Mouse (Mus musculus): ENCODE data around the gene Ywhag. TPM values are rescaled to one million over a fixed set of nuclear protein-coding genes. Genes with fewer than 3 reads are reported as not detected.
A peak's percentile ranks its signal among the peaks of the same experiment; 100 is the strongest.

Ywhag gene
- polyA plus RNA-seq, 1 experiment from 2014 or later, result 431 TPM

GRCm38 (mm10) chr5:135940587-135940986 is 6.2 kb upstream of the Ywhag start:
- no peak overlapping the region for H3K4me2 ChIP-seq (ENCODE audit: low read depth, low read length)
- no peak overlapping the region for H3K27ac ChIP-seq (ENCODE audit: low read depth, low read length)
- no peak overlapping the region for H3K9ac ChIP-seq (replicated peaks; ENCODE audit: low read depth, low read length)
- no peak overlapping the region for H3K4me3 ChIP-seq (ENCODE audit: low read depth, low read length)
- no peak for ATAC-seq (ENCODE audit: low read depth)
- H3K27me3 ChIP-seq (ENCODE audit: control insufficient read depth, insufficient read depth, low read length), result no peaks in the 10 kb centered on the region
- H3K4me1 ChIP-seq (ENCODE audit: control insufficient read depth, insufficient read depth, low read length), result no peaks in the 10 kb centered on the region
- 61% methylated on average over 5 of the region's 5 CpGs for WGBS
- H3K9me3 ChIP-seq (ENCODE audit: control insufficient read depth, low read length), result no peaks in the 10 kb centered on the region
- H3K36me3 ChIP-seq (ENCODE audit: control insufficient read depth, insufficient read depth, low read length), result no peaks in the 10 kb centered on the region

- no peak overlapping the region for H3K4me3 ChIP-seq (ENCODE audit: low read depth, low read length)
- H3K27me3 ChIP-seq (ENCODE audit: control insufficient read depth, insufficient read depth, low read length), result no peaks in the 10 kb centered on the region
- H3K4me2 ChIP-seq (ENCODE audit: low read depth, low read length), result no peak overlapping the region
- H3K36me3 ChIP-seq (ENCODE audit: control insufficient read depth, insufficient read depth, low read length), result peaks cover 11% of the 10 kb centered on the region; the same call in 1 of the 2 replicates
- ATAC-seq (ENCODE audit: low read depth), result no peak
- peak overlapping the region; percentile 98; the same call in 1 of the 2 replicates for H3K27ac ChIP-seq (ENCODE audit: low read depth, low read length)
- whole genome bisulfite sequencing, result 83% methylated on average over 6 of the region's 6 CpGs
- H3K9ac ChIP-seq (replicated peaks; ENCODE audit: low read depth, low read length), result no peak overlapping the region; the same call in 1 of the 2 replicates
- peaks cover 22% of the 10 kb centered on the region for H3K4me1 ChIP-seq (ENCODE audit: control insufficient read depth, insufficient read depth, low read length)
- no peaks in the 10 kb centered on the region for H3K9me3 ChIP-seq (ENCODE audit: control insufficient read depth, low read length)
These were observed 1.3 kb upstream of the Ywhag start for GRCm38 (mm10) chr5:135935641-135936190.

GRCm38 (mm10) chr5:135935176-135935523 is 734 bp upstream of the Ywhag start:
- peak overlapping the region; percentile 65 for H3K4me3 ChIP-seq (ENCODE audit: low read depth, low read length)
- WGBS, result 51% methylated on average over 7 of the region's 7 CpGs
- peaks cover 17% of the 10 kb centered on the region for H3K36me3 ChIP-seq (ENCODE audit: control insufficient read depth, insufficient read depth, low read length)
- H3K9ac ChIP-seq (replicated peaks; ENCODE audit: low read depth, low read length), result peak overlapping the region; percentile 78
- H3K27me3 ChIP-seq (ENCODE audit: control insufficient read depth, insufficient read depth, low read length), result no peaks in the 10 kb centered on the region
- peak overlapping the region; percentile 60; the same call in 1 of the 2 replicates for H3K4me2 ChIP-seq (ENCODE audit: low read depth, low read length)
- H3K4me1 ChIP-seq (ENCODE audit: control insufficient read depth, insufficient read depth, low read length), result peaks cover 22% of the 10 kb centered on the region
- H3K27ac ChIP-seq (ENCODE audit: low read depth, low read length), result peak overlapping the region; percentile 98
- peak; percentile 16; the same call in 1 of the 2 replicates for ATAC-seq (ENCODE audit: low read depth)
- H3K9me3 ChIP-seq (ENCODE audit: control insufficient read depth, low read length), result no peaks in the 10 kb centered on the region

- Histone ChIP-seq H3K4me2 (ENCODE audit: low read depth, low read length) (peak overlapping the region; percentile 60), H3K4me3 (ENCODE audit: low read depth, low read length) (peak overlapping the region; percentile 65), H3K9me3 (ENCODE audit: control insufficient read depth, low read length) (no peaks in the 10 kb centered on the region), H3K27me3 (ENCODE audit: control insufficient read depth, insufficient read depth, low read length) (no peaks in the 10 kb centered on the region), H3K4me1 (ENCODE audit: control insufficient read depth, insufficient read depth, low read length) (peaks cover 29% of the 10 kb centered on the region), H3K36me3 (ENCODE audit: control insufficient read depth, insufficient read depth, low read length) (peaks cover 27% of the 10 kb centered on the region), H3K9ac (replicated peaks; ENCODE audit: low read depth, low read length) (peak overlapping the region; percentile 78), H3K27ac (ENCODE audit: low read depth, low read length) (peak overlapping the region; percentile 98)
- 0% methylated on average over 33 of the region's 35 CpGs for WGBS
- peak; percentile 79 for ATAC-seq (ENCODE audit: low read depth)
These were observed 445 bp downstream of the Ywhag start for GRCm38 (mm10) chr5:135933900-135934441.

- H3K27ac ChIP-seq (ENCODE audit: low read depth, low read length), result peak overlapping the region; percentile 98
- WGBS, result 10% methylated on average over 12 of the region's 12 CpGs
- no peaks in the 10 kb centered on the region for H3K9me3 ChIP-seq (ENCODE audit: control insufficient read depth, low read length)
- peak overlapping the region; percentile 65 for H3K4me3 ChIP-seq (ENCODE audit: low read depth, low read length)
- H3K36me3 ChIP-seq (ENCODE audit: control insufficient read depth, insufficient read depth, low read length), result peaks cover 27% of the 10 kb centered on the region
- ATAC-seq (ENCODE audit: low read depth), result no peak
- no peaks in the 10 kb centered on the region for H3K27me3 ChIP-seq (ENCODE audit: control insufficient read depth, insufficient read depth, low read length)
- H3K4me2 ChIP-seq (ENCODE audit: low read depth, low read length), result peak overlapping the region; percentile 60
- peaks cover 29% of the 10 kb centered on the region for H3K4me1 ChIP-seq (ENCODE audit: control insufficient read depth, insufficient read depth, low read length)
- H3K9ac ChIP-seq (replicated peaks; ENCODE audit: low read depth, low read length), result peak overlapping the region; percentile 78
These were observed 1.1 kb downstream of the Ywhag start for GRCm38 (mm10) chr5:135933222-135933899.

GRCm38 (mm10) chr5:135932359-135932758 is 2.1 kb downstream of the Ywhag start:
- peak overlapping the region; percentile 65 for H3K4me3 ChIP-seq (ENCODE audit: low read depth, low read length)
- no peak for ATAC-seq (ENCODE audit: low read depth)
- peaks cover 29% of the 10 kb centered on the region for H3K36me3 ChIP-seq (ENCODE audit: control insufficient read depth, insufficient read depth, low read length)
- no peaks in the 10 kb centered on the region for H3K9me3 ChIP-seq (ENCODE audit: control insufficient read depth, low read length)
- H3K27me3 ChIP-seq (ENCODE audit: control insufficient read depth, insufficient read depth, low read length), result no peaks in the 10 kb centered on the region
- peak overlapping the region; percentile 78 for H3K9ac ChIP-seq (replicated peaks; ENCODE audit: low read depth, low read length)
- H3K27ac ChIP-seq (ENCODE audit: low read depth, low read length), result no peak overlapping the region
- peak overlapping the region; percentile 60 for H3K4me2 ChIP-seq (ENCODE audit: low read depth, low read length)
- WGBS, result 57% methylated on average over 2 of the region's 2 CpGs
- peaks cover 30% of the 10 kb centered on the region for H3K4me1 ChIP-seq (ENCODE audit: control insufficient read depth, insufficient read depth, low read length)

- peak overlapping the region; percentile 16 for H3K4me3 ChIP-seq (ENCODE audit: low read depth, low read length)
- H3K36me3 ChIP-seq (ENCODE audit: control insufficient read depth, insufficient read depth, low read length), result peaks cover 33% of the 10 kb centered on the region
- H3K27me3 ChIP-seq (ENCODE audit: control insufficient read depth, insufficient read depth, low read length), result no peaks in the 10 kb centered on the region
- no peak for ATAC-seq (ENCODE audit: low read depth)
- H3K9me3 ChIP-seq (ENCODE audit: control insufficient read depth, low read length), result no peaks in the 10 kb centered on the region
- WGBS, result 93% methylated on average over 9 of the region's 9 CpGs
- no peak overlapping the region for H3K27ac ChIP-seq (ENCODE audit: low read depth, low read length)
- peaks cover 32% of the 10 kb centered on the region for H3K4me1 ChIP-seq (ENCODE audit: control insufficient read depth, insufficient read depth, low read length)
- no peak overlapping the region for H3K9ac ChIP-seq (replicated peaks; ENCODE audit: low read depth, low read length)
- peak overlapping the region; percentile 60 for H3K4me2 ChIP-seq (ENCODE audit: low read depth, low read length)
These were observed 2.9 kb downstream of the Ywhag start for GRCm38 (mm10) chr5:135931526-135931925.

GRCm38 (mm10) chr5:135929685-135930424 is 4.6 kb downstream of the Ywhag start:
- no peaks in the 10 kb centered on the region for H3K27me3 ChIP-seq (ENCODE audit: control insufficient read depth, insufficient read depth, low read length)
- no peak overlapping the region for H3K4me2 ChIP-seq (ENCODE audit: low read depth, low read length)
- H3K9me3 ChIP-seq (ENCODE audit: control insufficient read depth, low read length), result no peaks in the 10 kb centered on the region
- H3K27ac ChIP-seq (ENCODE audit: low read depth, low read length), result no peak overlapping the region
- H3K9ac ChIP-seq (replicated peaks; ENCODE audit: low read depth, low read length), result no peak overlapping the region
- WGBS, result 76% methylated on average over 6 of the region's 6 CpGs
- no peak overlapping the region for H3K4me3 ChIP-seq (ENCODE audit: low read depth, low read length)
- peaks cover 33% of the 10 kb centered on the region for H3K36me3 ChIP-seq (ENCODE audit: control insufficient read depth, insufficient read depth, low read length)
- H3K4me1 ChIP-seq (ENCODE audit: control insufficient read depth, insufficient read depth, low read length), result peaks cover 26% of the 10 kb centered on the region
- no peak for ATAC-seq (ENCODE audit: low read depth)

Measured in neural tube, embryonic 14.5 days (tissue).